Mouse (Mus musculus) left cerebral cortex, adult 18-20 months (tissue): ENCODE measurements around the gene Msh3. TPM values are rescaled to one million over a fixed set of nuclear protein-coding genes. Genes with fewer than 3 reads are reported as not detected.
A peak's percentile ranks its signal among the peaks of the same experiment; 100 is the strongest.
"Not testable (repeated sequence)": the region's sequence is repeated elsewhere in the genome, so short reads cannot be mapped to it uniquely, and the experiment has no call there.

Source experiments
- DNase-seq, 2 experiments: peaks; one replicate each; pipeline ENCODE4 v3.0.0; 2021 to 2022; ENCODE audit warnings: low spot score in 2 of 2, mixed read lengths in 1 of 2
- total RNA-seq, 2 experiments: library from RNA; stranded (reverse); gene quantifications; 2 replicates each; pipeline ENCODE4 v1.2.3; 2021

Gene Msh3
- total RNA-seq, 2 experiments from 2014 or later = 21.7 to 22.3 TPM

GRCm38 (mm10) chr13:92261329-92261728 lies 93.5 kb downstream of the Msh3 start:
- no peak for DNase-seq

DNA sequence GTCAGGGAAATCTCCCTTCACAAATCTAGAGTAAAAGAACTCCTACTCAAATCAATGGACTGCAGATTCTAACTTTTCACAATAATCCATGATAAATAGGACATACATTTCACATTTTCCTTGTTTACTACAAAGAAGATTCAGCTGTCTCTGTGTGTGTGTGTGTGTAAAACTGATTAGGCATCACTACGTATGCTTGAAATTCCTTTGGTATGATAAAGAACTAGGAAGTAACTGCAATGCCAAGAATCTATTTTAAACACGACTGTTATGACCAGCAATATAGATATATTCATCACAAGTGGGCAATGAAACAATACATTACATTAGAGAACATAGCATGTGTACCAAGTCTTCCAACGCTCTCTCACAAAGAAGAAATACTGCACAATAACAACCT lies 99.3 kb downstream of the Msh3 start:
- DNase-seq = no peak

GRCm38 (mm10) chr13:92253850-92254249 lies 101.0 kb downstream of the Msh3 start:
- no peak for DNase-seq

GRCm38 (mm10) chr13:92252331-92252730 lies 102.5 kb downstream of the Msh3 start:
- no peak for DNase-seq

DNA sequence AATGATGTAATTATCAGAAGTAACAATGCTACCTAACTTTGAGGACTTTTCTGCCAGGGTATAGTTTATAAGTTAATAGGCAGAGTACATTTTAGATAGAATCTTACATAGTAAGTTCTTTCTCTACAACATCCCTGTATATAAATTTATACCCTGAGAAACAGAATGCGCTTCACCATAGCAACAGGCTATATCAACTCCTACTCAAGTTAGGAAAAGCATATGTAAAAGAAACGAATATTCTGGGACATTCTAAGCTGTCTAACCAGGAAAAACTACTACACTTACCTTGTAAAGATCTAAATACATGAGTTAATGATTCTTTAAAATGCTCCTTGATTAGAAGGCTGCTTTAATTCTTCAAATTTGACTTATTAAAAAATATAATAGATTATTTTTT lies 107.2 kb downstream of the Msh3 start:
- DNase-seq = no peak

GRCm38 (mm10) chr13:92246966-92247365 lies 107.8 kb downstream of the Msh3 start:
- peak; percentile 28 to 60 for DNase-seq

GRCm38 (mm10) chr13:92244731-92245130 lies 110.1 kb downstream of the Msh3 start:
- DNase-seq = no peak

- DNase-seq = no peak
Measured at GRCm38 (mm10) chr13:92241426-92241825, 113.4 kb downstream of the Msh3 start.

DNA sequence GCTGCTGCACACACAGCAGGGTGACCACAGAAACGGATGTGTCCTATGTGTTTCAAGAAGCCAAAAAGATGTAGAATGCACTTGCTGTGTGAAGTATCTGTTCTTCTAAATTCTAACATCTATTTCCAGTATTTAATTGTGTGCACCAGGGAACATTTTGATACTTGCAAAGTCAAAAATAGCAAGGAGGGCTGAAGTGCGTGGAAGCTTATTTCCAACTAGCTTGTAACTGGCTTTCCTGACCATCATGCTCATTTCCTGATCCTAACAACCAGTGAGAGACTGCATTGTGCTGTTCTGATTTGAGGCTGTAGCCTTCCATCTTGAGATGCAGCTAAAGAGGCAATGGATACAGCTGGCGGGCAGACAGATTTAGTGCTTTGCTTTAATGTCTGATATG lies 116.9 kb downstream of the Msh3 start:
- peak in 1 of 2 experiments; percentile 28 for DNase-seq

- no peak for DNase-seq
Measured at GRCm38 (mm10) chr13:92237016-92237415, 117.8 kb downstream of the Msh3 start.

GRCm38 (mm10) chr13:92232076-92232938 lies 122.5 kb downstream of the Msh3 start:
- no peak for DNase-seq

- DNase-seq = no peak
Measured at GRCm38 (mm10) chr13:92228037-92228436, 126.8 kb downstream of the Msh3 start.

DNA sequence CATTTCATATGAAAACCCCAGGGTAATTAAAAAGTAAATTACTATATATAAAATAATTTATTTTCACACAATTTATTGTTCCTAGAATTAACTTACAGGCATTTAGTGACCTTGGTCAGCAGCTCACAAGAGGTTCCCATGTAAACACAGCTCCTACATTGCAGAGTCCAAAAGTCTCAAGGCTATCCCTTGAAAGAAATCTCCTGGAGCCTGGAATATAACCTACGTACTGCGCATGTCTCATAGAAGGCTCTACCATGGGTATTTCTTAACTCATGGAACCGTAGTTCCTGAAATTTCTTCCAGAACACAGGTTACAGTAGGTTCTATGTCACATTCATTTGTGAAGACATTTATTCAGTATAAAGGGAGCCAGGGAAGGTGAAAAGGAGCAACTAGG lies 131.2 kb downstream of the Msh3 start:
- DNase-seq = no peak

- DNase-seq = no peak
Measured at GRCm38 (mm10) chr13:92222763-92223162, 132.0 kb downstream of the Msh3 start.

- no peak for DNase-seq
Measured at GRCm38 (mm10) chr13:92219774-92220173, 135.0 kb downstream of the Msh3 start.

GRCm38 (mm10) chr13:92217216-92217615 lies 137.6 kb downstream of the Msh3 start:
- peak in 1 of 2 experiments; percentile 41 for DNase-seq

DNA sequence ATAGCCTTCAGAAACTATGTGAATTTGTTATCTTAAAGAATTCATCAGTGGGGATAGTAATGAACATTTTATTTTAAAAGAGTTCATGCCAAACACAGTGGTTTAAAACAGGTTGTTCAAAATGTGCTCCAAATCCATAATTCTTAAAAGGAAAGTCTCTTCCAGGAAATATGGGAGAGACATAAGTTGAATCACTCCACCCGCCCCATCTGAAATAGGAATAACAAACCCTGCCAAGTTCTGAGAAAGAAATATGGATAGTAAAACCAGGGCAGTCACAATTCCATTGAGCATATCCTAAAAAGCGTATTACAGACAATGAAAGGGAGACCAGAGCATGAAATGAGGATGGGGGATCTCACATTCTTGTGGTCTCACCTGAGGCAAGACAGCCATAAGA lies 157.9 kb downstream of the Msh3 start:
- no peak for DNase-seq

GRCm38 (mm10) chr13:92193806-92194205 lies 161.0 kb downstream of the Msh3 start:
- not testable (repeated sequence) for DNase-seq

GRCm38 (mm10) chr13:92172686-92173085 lies 182.1 kb downstream of the Msh3 start:
- DNase-seq = not testable (repeated sequence)
